Comparison of ENCODE assay signal across 22 mouse cellular contexts in genomic region chr13:113878571-113878970, GRCm38 (mm10).
DNase-seq lines count a peak whose midpoint lies in the region; ATAC-seq lines count a peak whose summit lies in the region.
"Had no signal": no experiment of that assay in that cellular context is flagged by ENCODE, and none has a peak within 500 bp of the region (broad histone marks: within the 10 kb centered on the region; RNA-seq: fewer than 3 reads in every experiment).

No protein-coding gene starts in this region.

- no peaks in the 10 kb centered on the region for H3K36me3 ChIP-seq in hindbrain, embryonic 16.5 days (ENCODE audit: control insufficient read depth, insufficient read depth, low read length)
- no peaks in the 10 kb centered on the region for H3K36me3 ChIP-seq in hindbrain, embryonic 11.5 days (ENCODE audit: control insufficient read depth, insufficient read depth, low read length)
- H3K36me3 ChIP-seq in neural tube, embryonic 14.5 days (ENCODE audit: control insufficient read depth, insufficient read depth, low read length): no peaks in the 10 kb centered on the region
- H3K36me3 ChIP-seq in midbrain, embryonic 13.5 days: no peaks in the 10 kb centered on the region
- no peaks in the 10 kb centered on the region for H3K36me3 ChIP-seq in neural tube, embryonic 15.5 days
- H3K36me3 ChIP-seq: forebrain, embryonic 10.5 days; heart, embryonic 10.5 days; heart, embryonic 13.5 days had no signal

- 0 out of 2 replicates have a peak, but pooled peaks have one; percentile 18 for ATAC-seq in hindbrain, embryonic 16.5 days
- no peak for ATAC-seq in hindbrain, embryonic 11.5 days (ENCODE audit: low FRiP score)
- ATAC-seq in neural tube, embryonic 14.5 days (ENCODE audit: low read depth): peak; percentile 44; the same call in 1 of the 2 replicates
- no peak for ATAC-seq in midbrain, embryonic 13.5 days
- ATAC-seq in neural tube, embryonic 15.5 days (ENCODE audit: low FRiP score): peak; percentile 23; the same call in 1 of the 2 replicates
- ATAC-seq: CD4-positive, CD25-positive, alpha-beta regulatory T cell, adult 4 months had no signal

- peaks cover 13% of the 10 kb centered on the region for H3K4me1 ChIP-seq in hindbrain, embryonic 16.5 days (ENCODE audit: control insufficient read depth, insufficient read depth, low read depth, low read length)
- peaks cover 2% of the 10 kb centered on the region; the same call in 1 of the 2 replicates for H3K4me1 ChIP-seq in hindbrain, embryonic 11.5 days (replicated peaks; ENCODE audit: control insufficient read depth, insufficient read depth, low read length)
- peaks cover 13% of the 10 kb centered on the region; the same call in 1 of the 2 replicates for H3K4me1 ChIP-seq in neural tube, embryonic 14.5 days (ENCODE audit: control insufficient read depth, insufficient read depth, low read length)
- H3K4me1 ChIP-seq in midbrain, embryonic 13.5 days (replicated peaks): peaks cover 48% of the 10 kb centered on the region
- peaks cover 36% of the 10 kb centered on the region for H3K4me1 ChIP-seq in neural tube, embryonic 15.5 days

- intact Hi-C loops in heart, postnatal 25 days (cut with DNase I): loop anchor here (5.0 to 10.0 kb wide), 2 partner anchors 196 to 644 kb away; no protein-coding TSS in a partner anchor

- H3K9ac ChIP-seq in hindbrain, embryonic 16.5 days (ENCODE audit: low read depth, low read length): no peak overlapping the region
- no peak overlapping the region for H3K9ac ChIP-seq in hindbrain, embryonic 11.5 days (ENCODE audit: low read depth, low read length)
- no peak overlapping the region for H3K9ac ChIP-seq in neural tube, embryonic 14.5 days (replicated peaks; ENCODE audit: low read depth, low read length)
- no peak overlapping the region for H3K9ac ChIP-seq in midbrain, embryonic 13.5 days (replicated peaks)
- no peak overlapping the region for H3K9ac ChIP-seq in neural tube, embryonic 15.5 days (replicated peaks)
- H3K9ac ChIP-seq: forebrain, embryonic 13.5 days; heart, embryonic 13.5 days had no signal

- no peak for DNase-seq in hindbrain, embryonic 11.5 days (ENCODE audit: low spot score)
- no peak for DNase-seq in neural tube, embryonic 10.5 days (ENCODE audit: extremely low spot score, low spot score)
- no peak for DNase-seq in right cerebral cortex, postnatal 25 days
- DNase-seq in heart, postnatal 25 days (ENCODE audit: low spot score): no peak
- DNase-seq: adrenal gland, adult 8-10 months; adrenal gland, postnatal 25 days; cerebellum, adult 18-20 months; cerebellum, adult 9-10 months; cerebellum, postnatal 14 days; gastrocnemius, postnatal 10 days; gastrocnemius, postnatal 36 days; heart, adult 2 months; heart, postnatal 14 days had no signal

- H3K27me3 ChIP-seq in hindbrain, embryonic 16.5 days (replicated peaks; ENCODE audit: control insufficient read depth, insufficient read depth, low read length): no peaks in the 10 kb centered on the region
- no peaks in the 10 kb centered on the region for H3K27me3 ChIP-seq in hindbrain, embryonic 11.5 days (ENCODE audit: control insufficient read depth, insufficient read depth, low read length)
- no peaks in the 10 kb centered on the region for H3K27me3 ChIP-seq in neural tube, embryonic 14.5 days (ENCODE audit: control insufficient read depth, insufficient read depth, low read length)
- H3K27me3 ChIP-seq in midbrain, embryonic 13.5 days: no peaks in the 10 kb centered on the region
- no peaks in the 10 kb centered on the region for H3K27me3 ChIP-seq in neural tube, embryonic 15.5 days (replicated peaks)
- H3K27me3 ChIP-seq: forebrain, embryonic 13.5 days; heart, embryonic 13.5 days had no signal

- H3K9me3 ChIP-seq in hindbrain, embryonic 16.5 days (ENCODE audit: control insufficient read depth, low read length): no peaks in the 10 kb centered on the region
- no peaks in the 10 kb centered on the region for H3K9me3 ChIP-seq in hindbrain, embryonic 11.5 days (ENCODE audit: control insufficient read depth, low read length)
- H3K9me3 ChIP-seq in neural tube, embryonic 14.5 days (ENCODE audit: control insufficient read depth, low read length): no peaks in the 10 kb centered on the region
- no peaks in the 10 kb centered on the region for H3K9me3 ChIP-seq in midbrain, embryonic 13.5 days
- no peaks in the 10 kb centered on the region for H3K9me3 ChIP-seq in neural tube, embryonic 15.5 days (replicated peaks)
- H3K9me3 ChIP-seq: forebrain, embryonic 10.5 days; forebrain, embryonic 13.5 days; heart, embryonic 10.5 days; heart, embryonic 13.5 days had no signal

- no peak overlapping the region for H3K27ac ChIP-seq in hindbrain, embryonic 16.5 days (ENCODE audit: low read depth, low read length)
- no peak overlapping the region for H3K27ac ChIP-seq in hindbrain, embryonic 11.5 days (ENCODE audit: low read depth, low read length)
- H3K27ac ChIP-seq in neural tube, embryonic 14.5 days (ENCODE audit: low read depth, low read length): no peak overlapping the region
- peak overlapping the region; percentile 5 for H3K27ac ChIP-seq in midbrain, embryonic 13.5 days
- no peak overlapping the region for H3K27ac ChIP-seq in neural tube, embryonic 15.5 days (replicated peaks)
- H3K27ac ChIP-seq: forebrain, embryonic 13.5 days; heart, adult 2 months; heart, embryonic 10.5 days; heart, embryonic 13.5 days had no signal

- H3K4me2 ChIP-seq in hindbrain, embryonic 16.5 days (ENCODE audit: low read length): no peak overlapping the region
- H3K4me2 ChIP-seq in hindbrain, embryonic 11.5 days (replicated peaks; ENCODE audit: low read depth, low read length): no peak overlapping the region
- no peak overlapping the region for H3K4me2 ChIP-seq in neural tube, embryonic 14.5 days (ENCODE audit: low read depth, low read length)
- H3K4me2 ChIP-seq in midbrain, embryonic 13.5 days (replicated peaks): peak overlapping the region; percentile 21; the same call in 1 of the 2 replicates
- H3K4me2 ChIP-seq in neural tube, embryonic 15.5 days: no peak overlapping the region
- H3K4me2 ChIP-seq: heart, embryonic 13.5 days had no signal

- WGBS in hindbrain, embryonic 16.5 days: 60% methylated on average over 12 of the region's 12 CpGs
- 72% methylated on average over 12 of the region's 12 CpGs for WGBS in hindbrain, embryonic 11.5 days
- WGBS in neural tube, embryonic 14.5 days: 53% methylated on average over 12 of the region's 12 CpGs
- WGBS in midbrain, embryonic 13.5 days: 36% methylated on average over 12 of the region's 12 CpGs
- 55% methylated on average over 12 of the region's 12 CpGs for WGBS in neural tube, embryonic 15.5 days

- no peak overlapping the region for H3K4me3 ChIP-seq in hindbrain, embryonic 16.5 days (ENCODE audit: low read length)
- no peak overlapping the region for H3K4me3 ChIP-seq in hindbrain, embryonic 11.5 days (ENCODE audit: low read depth, low read length)
- H3K4me3 ChIP-seq in neural tube, embryonic 14.5 days (ENCODE audit: low read depth, low read length): no peak overlapping the region
- H3K4me3 ChIP-seq in midbrain, embryonic 13.5 days (replicated peaks): no peak overlapping the region
- no peak overlapping the region for H3K4me3 ChIP-seq in neural tube, embryonic 15.5 days (replicated peaks)
- H3K4me3 ChIP-seq: forebrain, embryonic 10.5 days; forebrain, embryonic 13.5 days; heart, adult 2 months; heart, embryonic 10.5 days; heart, embryonic 13.5 days had no signal

Comparison
In these comparisons a context has a peak if more than half of its experiments do, and no peak if none do; other contexts are left out.
1. ATAC-seq: peak in hindbrain, embryonic 16.5 days (single experiment), neural tube, embryonic 14.5 days (single experiment) and neural tube, embryonic 15.5 days (single experiment); none in hindbrain, embryonic 11.5 days (single experiment) and midbrain, embryonic 13.5 days (single experiment).